Mouse (Mus musculus) lung, embryonic 15.5 days (tissue): ENCODE measurements around the gene Rnf215. TPM values are rescaled to one million over a fixed set of nuclear protein-coding genes. Genes with fewer than 3 reads are reported as not detected.

Experiments used
- ATAC-seq: fragments of 200-750 bp; cut with Nextera tagmentation; 2 replicates; pipeline ENCODE4 v1.8.0; 2017; ENCODE audit warnings: moderate number of reproducible peaks, borderline replicate concordance; ENCODE audit not compliant: low FRiP score, low TSS enrichment; ENCODE audit errors: extremely low read depth
- H3K27ac ChIP-seq: fragments of 300-500 bp; sonication (generic); 2 replicates; pipeline ENCODE4 v1.5.1; 2015; ENCODE audit warnings: moderate library complexity, mild to moderate bottlenecking, inconsistent platforms
- H3K27me3 ChIP-seq: fragments of 300-500 bp; sonication (generic); 2 replicates; pipeline ENCODE4 v1.6.1; 2015; ENCODE audit warnings: inconsistent platforms
- H3K36me3 ChIP-seq: fragments of 300-500 bp; sonication (generic); 2 replicates; pipeline ENCODE4 v1.6.1; 2015; ENCODE audit warnings: inconsistent platforms
- H3K4me1 ChIP-seq: fragments of 300-500 bp; sonication (generic); 2 replicates; pipeline ENCODE4 v1.6.1; 2015; ENCODE audit warnings: inconsistent platforms
- H3K4me2 ChIP-seq: fragments of 300-500 bp; sonication (generic); 2 replicates; pipeline ENCODE4 v1.6.1; 2015; ENCODE audit warnings: inconsistent platforms, mild to moderate bottlenecking, moderate library complexity
- H3K4me3 ChIP-seq: fragments of 300-500 bp; sonication (generic); 2 replicates; pipeline ENCODE4 v1.5.1; 2015; ENCODE audit warnings: mild to moderate bottlenecking, inconsistent platforms
- H3K9ac ChIP-seq: fragments of 300-500 bp; sonication (generic); 2 replicates; pipeline ENCODE4 v1.6.1; 2015; ENCODE audit warnings: inconsistent platforms
- H3K9me3 ChIP-seq: fragments of 300-500 bp; sonication (generic); 2 replicates; pipeline ENCODE4 v1.6.1; 2016; ENCODE audit warnings: inconsistent platforms
- WGBS: fragments of 180-500 bp; shearing (Covaris S2); methylation state at CpG from one replicate; pipeline ENCODE4 v1.1.7; 2015; 5-methylcytosine and 5-hydroxymethylcytosine counted together
- polyA plus RNA-seq: library from polyadenylated mRNA; unstranded; fragments of >200 nt; fragmentation: Nextera tagmentation; extraction: Ambion mirVana; gene quantifications from 2 replicates; pipeline ENCODE4 v1.2.1, GENCODE M21; 2015

Gene Rnf215
- polyA plus RNA-seq, 1 experiment from 2014 or later = 34.2 TPM

DNA sequence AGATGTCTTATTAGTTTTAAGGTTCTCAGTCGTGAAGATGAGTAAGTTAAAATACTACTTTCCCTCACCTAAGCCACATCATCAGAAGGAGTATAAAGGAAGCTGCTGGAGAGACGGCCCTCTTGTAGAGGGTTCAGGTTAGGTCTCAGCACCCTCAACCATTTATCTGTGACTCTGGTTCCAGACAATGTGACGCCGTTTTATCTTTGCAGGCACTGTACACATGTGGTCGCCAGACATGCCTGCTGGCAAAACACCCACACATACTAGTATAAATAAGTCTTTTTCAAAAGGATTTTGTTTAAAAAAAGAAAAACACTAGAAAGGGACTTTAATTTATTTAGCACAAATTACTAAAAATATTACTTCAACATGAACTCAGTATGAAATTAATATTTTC is 20.6 kb downstream of the Rnf215 start:
- no peaks in the 10 kb centered on the region for H3K9me3 ChIP-seq
- no peaks in the 10 kb centered on the region for H3K27me3 ChIP-seq
- ATAC-seq = no peak
- no peak overlapping the region for H3K27ac ChIP-seq
- H3K36me3 ChIP-seq = no peaks in the 10 kb centered on the region
- no peak overlapping the region for H3K4me2 ChIP-seq
- H3K4me3 ChIP-seq = no peak overlapping the region
- WGBS = 64% methylated on average over 5 of the region's 5 CpGs
- peaks cover 13% of the 10 kb centered on the region; the same call in 1 of the 2 replicates for H3K4me1 ChIP-seq
- H3K9ac ChIP-seq = no peak overlapping the region

DNA sequence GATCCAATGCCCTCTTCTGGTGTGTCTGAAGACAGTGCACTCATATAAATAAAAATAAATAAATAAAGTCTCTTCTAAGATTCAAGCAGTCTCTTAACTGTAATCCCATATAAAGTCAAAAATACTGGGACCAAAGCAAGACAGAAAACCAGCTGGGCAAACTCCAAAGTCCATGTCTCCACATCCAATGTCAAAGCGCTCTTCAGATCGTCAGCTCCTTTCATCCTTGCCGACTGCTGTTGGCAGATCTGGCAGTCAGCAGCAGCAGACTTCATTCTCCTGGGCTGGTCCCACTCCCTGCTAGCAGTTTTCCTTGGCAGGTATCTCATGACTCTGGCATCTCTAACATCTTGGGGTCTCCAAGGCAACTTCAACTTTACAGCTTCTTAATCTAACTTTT is 23.7 kb downstream of the Rnf215 start:
- Histone ChIP-seq H3K4me2 (no peak overlapping the region), H3K27me3 (no peaks in the 10 kb centered on the region), H3K4me1 (peaks cover 29% of the 10 kb centered on the region), H3K9ac (no peak overlapping the region), H3K27ac (no peak overlapping the region), H3K36me3 (peaks cover 24% of the 10 kb centered on the region), H3K9me3 (no peaks in the 10 kb centered on the region), H3K4me3 (no peak overlapping the region)
- WGBS = 85% methylated on average over 3 of the region's 3 CpGs
- no peak for ATAC-seq

DNA sequence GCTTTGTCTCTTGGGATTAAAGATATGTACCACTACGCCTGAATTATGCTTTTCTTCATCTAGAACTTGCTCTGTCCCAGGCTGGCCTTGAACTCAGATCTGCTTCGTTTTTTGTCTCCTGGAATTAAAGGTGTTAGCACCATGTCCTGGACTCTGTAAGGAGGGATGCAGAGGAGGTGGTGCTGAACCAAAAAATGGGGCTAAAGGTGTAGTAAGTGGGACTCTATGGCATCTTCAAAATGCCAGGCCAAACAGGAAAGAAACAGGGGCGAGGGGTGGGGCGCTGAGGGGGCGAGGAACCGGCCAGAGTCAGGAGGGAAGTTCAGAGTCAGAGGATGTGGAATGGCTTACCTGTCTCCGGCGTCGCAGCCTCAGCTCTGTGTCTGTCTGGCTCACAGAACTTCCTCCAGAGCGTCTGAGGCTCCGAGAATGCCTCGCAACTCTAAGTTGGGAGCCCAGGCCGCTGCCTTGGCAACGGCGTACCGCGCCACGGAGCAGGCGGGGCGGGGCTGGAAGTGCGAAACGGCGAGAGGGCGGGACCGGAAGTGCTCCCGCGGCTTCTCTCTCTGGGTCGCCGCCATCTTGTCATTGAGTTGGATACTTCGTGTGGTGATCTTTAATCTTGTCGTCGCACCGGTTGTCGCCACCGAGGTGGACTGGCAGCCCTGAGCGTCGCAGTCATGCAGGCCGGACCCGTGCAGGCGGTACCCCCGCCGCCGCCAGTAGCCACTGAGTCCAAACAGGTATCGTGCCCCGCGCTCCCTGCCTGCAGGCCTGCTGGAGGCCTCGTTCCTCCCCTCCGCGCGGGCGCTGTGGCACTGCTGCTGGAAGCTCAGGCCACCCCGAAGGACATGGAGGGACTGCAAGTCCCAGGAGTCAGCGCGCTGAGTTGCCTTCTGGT is 25.1 kb downstream of the Rnf215 start, which contains the start of the genes Ccdc157 and Sf3a1:
Gene Ccdc157 (minus strand): TSS at position 486 of the 901 bp plus-strand sequence.
Gene Sf3a1 (plus strand): TSS at position 543 of the 901 bp plus-strand sequence.
- H3K4me3 ChIP-seq = peak within 1 kb of the TSS; percentile 80
- H3K9me3 ChIP-seq = no peaks in the 10 kb centered on the region
- H3K9ac ChIP-seq = peak within 1 kb of the TSS; percentile 81
- peaks cover 37% of the 10 kb centered on the region for H3K36me3 ChIP-seq
- no peaks in the 10 kb centered on the region for H3K27me3 ChIP-seq
- WGBS = 2% methylated on average over 54 of the region's 54 CpGs
- H3K4me1 ChIP-seq = peaks cover 29% of the 10 kb centered on the region
- H3K4me2 ChIP-seq = peak within 1 kb of the TSS; percentile 69
- H3K27ac ChIP-seq = peak within 1 kb of the TSS; percentile 82
- ATAC-seq = peak; percentile 95

DNA sequence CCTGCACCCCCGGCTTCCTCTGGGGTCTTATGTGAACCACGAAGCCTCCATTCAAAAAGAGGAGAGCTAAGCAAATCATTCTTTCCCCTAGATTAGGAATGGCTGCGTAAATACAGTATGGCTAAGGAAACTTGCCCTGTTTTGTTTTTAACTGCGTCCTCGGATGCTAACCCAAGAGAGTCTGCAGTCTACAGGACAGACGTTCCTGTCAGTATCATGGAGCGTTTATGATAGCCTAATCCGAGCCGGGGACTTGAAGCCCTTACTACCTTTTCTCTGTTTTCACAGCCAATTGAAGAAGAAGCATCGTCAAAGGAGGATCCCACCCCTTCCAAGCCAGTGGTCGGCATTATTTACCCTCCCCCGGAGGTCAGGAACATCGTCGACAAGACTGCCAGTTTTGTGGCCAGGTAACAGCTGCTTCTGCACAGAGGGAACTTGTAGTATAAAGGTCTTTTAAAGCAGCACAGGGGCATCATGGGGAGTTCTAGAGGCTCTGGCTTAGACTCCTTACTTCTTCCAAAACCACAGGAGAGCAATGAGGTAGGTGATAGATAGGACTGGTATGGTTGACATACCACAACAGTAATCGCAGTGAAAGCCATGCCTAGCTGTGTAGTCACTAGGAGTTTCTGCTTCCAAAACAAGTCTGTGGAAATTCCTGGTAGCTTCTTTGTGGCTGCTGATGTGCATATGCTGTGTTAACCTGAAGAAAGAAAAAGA is 25.9 kb downstream of the Rnf215 start:
- Histone ChIP-seq H3K27me3 (no peaks in the 10 kb centered on the region), H3K4me1 (peaks cover 29% of the 10 kb centered on the region), H3K36me3 (peaks cover 46% of the 10 kb centered on the region), H3K9me3 (no peaks in the 10 kb centered on the region), H3K9ac (peak overlapping the region; percentile 81), H3K4me3 (peak overlapping the region; percentile 80), H3K4me2 (peak overlapping the region; percentile 69), H3K27ac (peak overlapping the region; percentile 82)
- WGBS = 5% methylated on average over 15 of the region's 15 CpGs
- no peak for ATAC-seq

DNA sequence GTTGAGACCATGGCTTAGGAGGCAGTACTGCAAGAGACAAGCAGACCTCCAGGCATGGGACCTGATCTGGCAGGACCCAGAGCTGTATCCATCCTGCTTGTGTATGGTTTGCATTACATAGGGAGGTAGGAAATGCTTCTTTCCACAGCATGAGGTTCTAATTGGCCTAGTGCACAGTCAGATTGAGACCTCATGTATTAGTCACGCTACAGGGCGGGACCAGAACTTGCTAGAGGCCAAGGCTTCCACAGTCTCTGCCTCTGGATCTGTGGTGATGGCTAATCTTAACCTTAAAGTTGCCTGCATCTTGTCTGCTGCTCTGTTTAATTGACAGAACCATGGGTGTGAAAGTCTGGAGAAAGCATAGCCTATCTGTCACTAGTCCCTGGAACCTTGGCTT is 29.7 kb downstream of the Rnf215 start:
- peaks cover 83% of the 10 kb centered on the region for H3K36me3 ChIP-seq
- peaks cover 18% of the 10 kb centered on the region for H3K4me1 ChIP-seq
- no peak overlapping the region for H3K4me2 ChIP-seq
- H3K27me3 ChIP-seq = no peaks in the 10 kb centered on the region
- H3K27ac ChIP-seq = no peak overlapping the region
- no peak for ATAC-seq
- no peak overlapping the region for H3K9ac ChIP-seq
- H3K9me3 ChIP-seq = no peaks in the 10 kb centered on the region
- WGBS = 93% methylated on average over 2 of the region's 2 CpGs
- H3K4me3 ChIP-seq = no peak overlapping the region

DNA sequence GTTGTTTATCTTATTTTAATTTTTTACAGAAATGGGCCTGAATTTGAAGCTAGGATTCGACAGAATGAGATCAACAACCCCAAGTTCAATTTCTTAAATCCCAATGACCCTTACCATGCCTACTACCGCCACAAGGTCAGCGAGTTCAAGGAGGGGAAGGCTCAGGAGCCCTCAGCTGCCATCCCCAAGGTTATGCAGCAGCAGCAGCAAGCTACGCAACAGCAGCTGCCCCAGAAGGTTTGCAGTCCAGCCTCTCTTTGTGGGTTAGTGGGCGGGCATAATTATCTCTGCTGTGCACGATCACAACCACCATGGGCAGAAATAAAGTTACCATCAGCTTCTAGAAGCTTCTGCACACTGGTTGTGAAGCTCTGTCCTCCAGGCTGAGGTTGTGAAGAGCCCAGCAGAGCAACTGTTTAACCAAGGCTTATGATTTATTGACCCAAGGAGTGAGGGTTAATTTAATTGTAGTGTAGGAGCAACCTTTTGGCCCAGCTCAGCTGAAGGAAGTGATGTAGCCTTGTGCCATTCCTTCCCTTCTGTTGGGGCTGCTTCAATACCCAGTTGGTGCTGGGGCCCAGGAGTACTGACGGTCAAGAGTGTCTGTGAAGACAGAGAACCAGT is 31.6 kb downstream of the Rnf215 start:
- no peak for ATAC-seq
- Histone ChIP-seq H3K4me2 (no peak overlapping the region), H3K4me1 (peaks cover 8% of the 10 kb centered on the region), H3K36me3 (peaks cover 97% of the 10 kb centered on the region), H3K4me3 (no peak overlapping the region), H3K27me3 (no peaks in the 10 kb centered on the region), H3K9me3 (no peaks in the 10 kb centered on the region), H3K9ac (no peak overlapping the region), H3K27ac (no peak overlapping the region)
- WGBS = 90% methylated on average over 7 of the region's 7 CpGs

DNA sequence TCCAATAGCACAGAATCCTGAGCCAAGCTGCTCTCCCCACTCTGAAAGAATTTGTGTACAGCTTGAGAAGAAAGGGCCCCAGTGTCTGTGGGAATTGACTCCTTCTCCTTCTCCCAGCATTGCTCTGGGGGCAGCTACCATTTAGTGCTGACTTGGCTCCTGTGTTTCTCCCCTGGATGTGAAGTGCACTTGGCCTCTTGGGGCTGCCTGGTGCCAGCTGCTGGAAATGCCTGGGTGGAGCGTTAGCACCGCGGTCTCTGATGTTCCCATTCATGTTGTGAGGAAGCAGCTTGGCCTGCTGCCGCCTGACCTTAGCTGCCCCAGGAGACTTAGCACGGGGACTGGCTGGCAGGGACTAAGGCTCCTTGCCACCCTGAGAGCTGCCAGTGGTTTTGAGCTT is 39.6 kb downstream of the Rnf215 start:
- H3K36me3 ChIP-seq = peaks cover 99% of the 10 kb centered on the region
- ATAC-seq = no peak
- H3K27ac ChIP-seq = no peak overlapping the region
- no peaks in the 10 kb centered on the region for H3K27me3 ChIP-seq
- H3K4me3 ChIP-seq = no peak overlapping the region
- H3K4me1 ChIP-seq = no peaks in the 10 kb centered on the region
- H3K9ac ChIP-seq = no peak overlapping the region
- no peak overlapping the region for H3K4me2 ChIP-seq
- H3K9me3 ChIP-seq = no peaks in the 10 kb centered on the region
- WGBS = 85% methylated on average over 5 of the region's 5 CpGs

DNA sequence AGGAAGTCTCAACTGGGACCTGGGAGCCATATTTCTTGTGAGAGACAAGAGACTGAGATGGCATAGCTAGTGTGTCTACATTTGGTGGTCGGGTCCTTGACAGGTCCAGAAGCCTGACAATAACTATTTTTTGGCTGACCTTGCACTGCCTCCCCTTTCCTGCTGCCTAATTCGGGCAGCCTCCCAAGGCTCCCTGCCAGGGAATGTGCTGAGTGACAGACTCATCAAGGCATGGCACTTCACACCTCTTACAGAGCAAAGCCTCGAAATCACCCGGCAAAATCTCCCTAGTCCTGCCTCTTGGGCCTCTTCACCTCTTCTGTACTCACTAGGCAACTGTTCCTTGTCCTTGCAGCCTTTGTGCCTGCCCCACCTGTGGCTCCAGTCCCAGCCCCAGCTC is 42.7 kb downstream of the Rnf215 start:
- no peak for ATAC-seq
- Histone ChIP-seq H3K9ac (no peak overlapping the region), H3K27me3 (no peaks in the 10 kb centered on the region), H3K36me3 (peaks cover 93% of the 10 kb centered on the region), H3K4me2 (no peak overlapping the region), H3K27ac (no peak overlapping the region), H3K4me3 (no peak overlapping the region), H3K9me3 (no peaks in the 10 kb centered on the region), H3K4me1 (no peaks in the 10 kb centered on the region)
- 53% methylated on average over 4 of the region's 4 CpGs for WGBS

DNA sequence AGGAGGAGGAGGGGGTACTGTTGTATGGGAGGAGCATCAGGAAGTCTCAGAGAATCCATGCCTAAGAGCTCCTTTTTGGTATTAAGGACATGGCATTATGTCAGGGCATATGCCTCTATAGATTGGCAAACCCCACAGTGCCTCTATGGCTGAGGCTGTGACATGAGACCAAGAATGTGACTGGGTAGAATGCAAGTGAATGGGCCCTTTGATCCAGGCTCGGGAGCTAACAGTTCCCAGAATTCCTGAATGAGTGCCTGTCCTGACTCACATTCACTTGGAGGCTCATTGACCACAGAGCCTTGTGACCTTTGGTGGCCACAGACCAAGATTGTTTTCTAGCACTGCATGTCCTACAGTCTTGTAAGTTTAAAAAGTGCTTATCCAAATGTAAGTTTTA is 47.1 kb downstream of the Rnf215 start:
- 18% methylated on average over 1 of the region's 1 CpGs for WGBS
- Histone ChIP-seq H3K9me3 (no peaks in the 10 kb centered on the region), H3K4me3 (no peak overlapping the region), H3K4me2 (no peak overlapping the region), H3K4me1 (no peaks in the 10 kb centered on the region), H3K36me3 (peaks cover 56% of the 10 kb centered on the region), H3K27me3 (no peaks in the 10 kb centered on the region), H3K9ac (no peak overlapping the region), H3K27ac (no peak overlapping the region)
- ATAC-seq = no peak

DNA sequence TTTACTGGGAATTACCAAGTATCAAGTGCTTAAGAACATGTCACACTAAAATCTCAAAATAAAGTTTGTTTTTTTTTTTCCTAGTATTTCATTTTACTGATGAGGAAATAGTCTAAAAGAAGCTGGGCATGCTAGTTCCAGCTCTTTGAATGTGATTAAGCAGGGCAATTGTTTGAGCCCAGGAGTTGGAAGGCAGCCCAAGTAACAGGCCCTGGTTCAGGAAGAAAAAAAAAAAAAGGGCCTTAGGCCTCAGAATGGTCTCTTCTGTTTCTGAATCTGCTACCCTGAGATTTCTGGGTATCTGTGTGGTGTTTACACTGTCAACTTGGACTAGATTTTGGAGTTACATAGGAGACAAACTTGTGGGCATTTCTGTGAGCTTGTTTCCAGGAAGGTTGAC is 48.5 kb downstream of the Rnf215 start:
- Histone ChIP-seq H3K27ac (no peak overlapping the region), H3K4me1 (peaks cover 8% of the 10 kb centered on the region)
- ATAC-seq = no peak

DNA sequence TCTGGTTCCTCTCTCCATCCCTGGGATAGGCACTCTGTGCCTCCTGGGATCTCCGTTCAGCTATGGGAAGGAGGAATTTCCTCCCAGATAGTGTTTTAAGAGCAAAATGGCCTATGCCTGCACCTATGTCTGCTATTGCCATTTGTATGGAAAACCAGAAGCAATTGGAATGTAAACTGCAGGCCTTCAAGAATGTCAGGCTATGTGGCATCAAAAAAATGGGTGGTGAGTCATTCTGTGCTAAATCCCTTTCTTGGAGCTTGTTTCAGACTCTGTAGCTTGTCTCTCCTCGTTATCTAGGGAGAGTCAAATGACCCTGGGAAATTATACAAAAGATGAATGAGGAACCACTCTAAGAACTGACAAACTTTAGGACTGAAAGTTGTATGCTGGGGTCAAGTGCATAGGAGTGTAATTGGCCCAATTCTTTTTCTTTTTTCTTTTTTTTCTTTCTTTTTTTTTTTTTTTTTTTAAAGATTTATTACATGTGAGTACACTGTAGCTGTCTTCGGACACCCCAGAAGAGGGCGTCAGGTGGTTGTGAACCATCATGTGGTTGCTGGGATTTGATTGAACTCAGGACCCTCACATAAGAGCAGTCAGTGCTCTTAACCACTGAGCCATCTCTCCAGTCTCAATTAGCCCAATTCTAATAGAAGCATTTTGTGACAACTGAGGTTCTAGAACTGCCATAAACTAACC is 49.4 kb downstream of the Rnf215 start:
- ATAC-seq = no peak
- Histone ChIP-seq H3K9me3 (no peaks in the 10 kb centered on the region), H3K4me1 (peaks cover 8% of the 10 kb centered on the region), H3K27me3 (no peaks in the 10 kb centered on the region), H3K36me3 (peaks cover 32% of the 10 kb centered on the region), H3K4me3 (no peak overlapping the region), H3K27ac (no peak overlapping the region), H3K9ac (no peak overlapping the region), H3K4me2 (no peak overlapping the region)
- WGBS = 63% methylated on average over 4 of the region's 4 CpGs

More for the DNA sequence above, 48.5 kb downstream of the Rnf215 start:
- no peaks in the 10 kb centered on the region for H3K27me3 ChIP-seq
- peaks cover 41% of the 10 kb centered on the region for H3K36me3 ChIP-seq
- H3K4me3 ChIP-seq = no peak overlapping the region
- no peak overlapping the region for H3K4me2 ChIP-seq
- no peak overlapping the region for H3K9ac ChIP-seq
- H3K9me3 ChIP-seq = no peaks in the 10 kb centered on the region
